Mouse (Mus musculus): ENCODE data around the gene Pkd2l1.

- TF ChIP-seq CTCF (IDR thresholded peaks at IDR 0.05; ENCODE audit: low read depth) (no peak), EP300 (IDR thresholded peaks at IDR 0.05; ENCODE audit: low read depth) (no peak)
Measured at GRCm38 (mm10) chr19:44230212-44230611, 38.0 kb upstream of the Pkd2l1 start.

Measured in liver, embryonic 14.5 days (tissue).